Mouse (Mus musculus) stomach, embryonic 16.5 days (tissue): ENCODE results near the gene Med28. TPM values are rescaled to one million over a fixed set of nuclear protein-coding genes. Genes with fewer than 3 reads are reported as not detected.

Experiments
- ATAC-seq: fragments of 200-750 bp; cut with Nextera tagmentation; 2 replicates; pipeline ENCODE4 v1.8.0; 2017; ENCODE audit warnings: moderate number of reproducible peaks, moderate TSS enrichment; ENCODE audit not compliant: insufficient read depth, low FRiP score
- H3K27ac ChIP-seq: fragments of 300-500 bp; sonication (generic); 2 replicates; pipeline ENCODE4 v1.5.1; 2014; ENCODE audit warnings: low read length
- H3K27me3 ChIP-seq: fragments of 300-500 bp; sonication (generic); 2 replicates; pipeline ENCODE4 v1.6.1; 2014; ENCODE audit warnings: low read length, control low read depth, mixed read lengths; ENCODE audit not compliant: control insufficient read depth, insufficient read depth
- H3K36me3 ChIP-seq: fragments of 300-500 bp; sonication (generic); 2 replicates; pipeline ENCODE4 v1.6.1; 2014; ENCODE audit warnings: low read length; ENCODE audit not compliant: control insufficient read depth, insufficient read depth
- H3K4me1 ChIP-seq: fragments of 300-500 bp; sonication (generic); 2 replicates; pipeline ENCODE4 v1.6.1; 2014; ENCODE audit warnings: low read length, control low read depth, mixed read lengths; ENCODE audit not compliant: control insufficient read depth, insufficient read depth
- H3K4me2 ChIP-seq: fragments of 300-500 bp; sonication (generic); 2 replicates; pipeline ENCODE4 v1.6.1; 2014; ENCODE audit warnings: low read depth, low read length, mixed read lengths
- H3K4me3 ChIP-seq: fragments of 300-500 bp; sonication (generic); replicated peaks from 2 replicates; pipeline ENCODE4 v1.5.1; 2014; ENCODE audit warnings: mild to moderate bottlenecking, low read length
- H3K9ac ChIP-seq: fragments of 300-500 bp; sonication (generic); 2 replicates; pipeline ENCODE4 v1.6.1; 2014; ENCODE audit warnings: low read length
- H3K9me3 ChIP-seq: fragments of 300-500 bp; sonication (generic); replicated peaks from 2 replicates; pipeline ENCODE4 v1.6.1; 2016; ENCODE audit warnings: low read length, control low read depth; ENCODE audit not compliant: control insufficient read depth
- WGBS: fragments of 180-500 bp; shearing (Covaris S2); extraction: QIAGEN DNeasy Blood & Tissue Kit; methylation state at CpG from one replicate; pipeline ENCODE4 v1.1.7; 2014; 5-methylcytosine and 5-hydroxymethylcytosine counted together
- polyA plus RNA-seq: library from polyadenylated mRNA; unstranded; fragments of >200 nt; fragmentation: Nextera tagmentation; extraction: Ambion mirVana; gene quantifications from 2 replicates; pipeline ENCODE4 v1.2.1, GENCODE M21; 2015

Med28 gene
- 186 and 194 TPM in 2 replicates for polyA plus RNA-seq

DNA sequence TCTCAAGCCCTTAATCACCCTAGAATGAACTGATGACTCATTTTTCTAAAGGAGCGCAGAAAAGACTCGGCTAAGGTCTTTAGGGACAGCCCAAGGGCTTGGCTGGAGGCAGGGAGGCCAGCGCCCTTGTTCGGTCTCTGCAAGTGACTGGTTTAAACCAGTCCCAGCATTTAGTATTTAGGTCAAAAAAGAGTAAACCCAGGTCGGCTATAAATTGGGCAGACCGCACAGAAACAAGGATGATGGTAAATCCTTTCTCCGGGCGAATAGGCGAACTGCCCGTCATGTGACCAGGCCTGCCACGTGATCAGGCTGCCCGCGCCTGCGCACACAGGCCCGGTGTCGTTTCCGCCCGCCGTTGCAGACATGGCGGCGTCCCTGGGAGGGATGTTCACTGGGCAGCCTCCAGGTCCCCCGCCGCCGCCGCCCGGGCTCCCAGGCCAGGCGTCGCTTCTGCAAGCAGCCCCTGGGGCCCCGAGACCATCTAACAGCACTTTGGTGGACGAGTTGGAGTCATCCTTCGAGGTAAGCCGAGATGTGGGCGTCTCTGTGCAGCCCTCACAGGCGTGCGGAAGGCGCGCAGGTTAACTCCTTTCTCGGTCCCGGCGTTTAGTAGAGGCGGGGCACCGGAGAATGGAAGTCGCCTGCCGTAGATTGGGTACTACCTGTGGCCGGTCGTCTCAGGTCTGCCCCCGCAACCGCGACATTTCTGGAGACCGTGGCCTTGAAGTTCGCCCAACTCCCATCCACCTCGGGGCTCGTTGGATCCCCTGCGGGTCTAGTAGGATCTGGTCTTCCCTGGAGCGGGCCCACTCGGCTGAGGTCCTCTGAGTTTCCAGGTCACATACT lies at the start of gene Med28:
Med28 (plus strand) TSS at position 270 of the 849 bp plus-strand sequence.
- Histone ChIP-seq H3K9ac (peak within 1 kb of the TSS; percentile 95), H3K27me3 (no peaks in the 10 kb centered on the region), H3K4me3 (peak within 1 kb of the TSS; percentile 89), H3K4me2 (peak within 1 kb of the TSS; percentile 99), H3K27ac (no peak within 1 kb of the TSS), H3K36me3 (peaks cover 5% of the 10 kb centered on the region), H3K4me1 (peaks cover 15% of the 10 kb centered on the region), H3K9me3 (no peaks in the 10 kb centered on the region)
- peak; percentile 95 for ATAC-seq
- WGBS = 1% methylated on average over 56 of the region's 56 CpGs

DNA sequence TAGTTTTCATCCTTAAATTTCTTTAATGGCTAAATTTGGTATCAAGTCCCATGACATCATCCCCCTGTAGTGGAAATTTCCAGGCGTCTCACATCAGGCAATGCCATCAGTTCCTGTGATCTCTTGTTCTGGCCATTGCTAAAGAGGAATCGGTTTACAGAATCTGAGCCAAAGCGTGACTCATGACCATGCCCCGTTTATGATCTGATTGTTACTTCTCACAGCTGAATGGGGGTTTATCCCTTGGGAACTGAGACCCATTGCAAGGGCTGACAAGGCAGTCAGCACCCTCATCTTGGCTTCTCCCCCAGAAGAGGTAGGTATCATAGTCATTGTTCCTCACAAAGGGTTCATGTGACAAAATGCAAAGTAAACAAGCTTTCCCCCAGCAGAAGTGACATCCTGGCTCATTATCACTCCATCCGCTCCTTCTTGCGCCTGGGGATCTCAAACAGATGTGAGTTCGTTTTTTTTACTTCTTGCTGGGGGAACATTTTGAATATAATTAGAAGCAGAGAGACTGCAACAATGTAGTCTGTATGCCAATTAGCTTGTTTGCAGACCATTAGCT lies 47.1 kb upstream of the Med28 start:
- no peaks in the 10 kb centered on the region for H3K9me3 ChIP-seq
- H3K27ac ChIP-seq = no peak overlapping the region
- no peak overlapping the region for H3K4me3 ChIP-seq
- no peak overlapping the region for H3K4me2 ChIP-seq
- H3K4me1 ChIP-seq = no peaks in the 10 kb centered on the region
- no peaks in the 10 kb centered on the region for H3K36me3 ChIP-seq
- H3K9ac ChIP-seq = no peak overlapping the region
- 0 out of 2 replicates have a peak, but pooled peaks have one; percentile 7 for ATAC-seq
- 28% methylated on average over 7 of the region's 7 CpGs for WGBS
- no peaks in the 10 kb centered on the region for H3K27me3 ChIP-seq

DNA sequence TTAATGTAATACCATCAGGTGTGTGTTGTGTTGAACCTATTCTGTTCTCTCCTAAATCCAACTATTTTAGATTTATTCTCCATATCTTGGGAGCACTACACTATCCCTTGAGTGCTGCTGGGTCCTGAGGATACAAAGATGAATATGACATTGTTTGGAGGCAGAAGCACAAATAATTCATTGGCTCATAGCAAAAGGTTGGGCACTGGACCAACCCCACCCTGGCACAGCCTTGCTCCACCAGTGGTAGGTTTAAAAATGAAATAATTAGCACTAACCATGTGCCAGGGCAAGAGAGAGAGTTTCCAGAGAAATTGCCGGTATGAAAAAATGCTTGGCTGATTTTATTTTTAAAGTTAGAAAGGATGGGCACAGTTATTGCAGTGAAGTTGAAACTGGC lies 46.5 kb upstream of the Med28 start:
- Histone ChIP-seq H3K27ac (no peak overlapping the region), H3K4me1 (no peaks in the 10 kb centered on the region), H3K36me3 (no peaks in the 10 kb centered on the region), H3K4me3 (no peak overlapping the region), H3K9me3 (no peaks in the 10 kb centered on the region), H3K27me3 (no peaks in the 10 kb centered on the region), H3K4me2 (no peak overlapping the region), H3K9ac (no peak overlapping the region)
- ATAC-seq = no peak
- 84% methylated on average over 1 of the region's 1 CpGs for WGBS

DNA sequence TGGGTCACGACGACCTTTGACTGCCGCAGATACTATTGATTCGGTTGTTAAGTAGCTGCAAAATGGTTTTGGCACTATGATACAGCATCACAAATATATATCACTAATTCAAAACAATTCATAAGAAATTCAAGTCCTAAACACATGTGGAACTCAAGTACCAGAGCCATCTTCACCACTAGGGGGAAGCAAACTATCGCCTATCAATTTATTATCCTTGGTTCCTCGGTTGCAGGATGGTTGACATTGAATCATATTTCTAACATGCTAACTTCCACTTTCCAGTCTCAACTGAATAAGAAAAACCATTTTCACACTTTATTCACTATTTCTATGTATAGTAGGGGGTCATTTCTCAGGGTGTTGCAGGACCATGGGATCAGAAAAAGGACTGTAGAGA lies 45.8 kb upstream of the Med28 start:
- 28% methylated on average over 6 of the region's 6 CpGs for WGBS
- Histone ChIP-seq H3K4me1 (no peaks in the 10 kb centered on the region), H3K27ac (no peak overlapping the region), H3K27me3 (no peaks in the 10 kb centered on the region), H3K36me3 (no peaks in the 10 kb centered on the region), H3K9me3 (no peaks in the 10 kb centered on the region), H3K4me3 (no peak overlapping the region), H3K4me2 (no peak overlapping the region), H3K9ac (no peak overlapping the region)
- ATAC-seq = no peak

DNA sequence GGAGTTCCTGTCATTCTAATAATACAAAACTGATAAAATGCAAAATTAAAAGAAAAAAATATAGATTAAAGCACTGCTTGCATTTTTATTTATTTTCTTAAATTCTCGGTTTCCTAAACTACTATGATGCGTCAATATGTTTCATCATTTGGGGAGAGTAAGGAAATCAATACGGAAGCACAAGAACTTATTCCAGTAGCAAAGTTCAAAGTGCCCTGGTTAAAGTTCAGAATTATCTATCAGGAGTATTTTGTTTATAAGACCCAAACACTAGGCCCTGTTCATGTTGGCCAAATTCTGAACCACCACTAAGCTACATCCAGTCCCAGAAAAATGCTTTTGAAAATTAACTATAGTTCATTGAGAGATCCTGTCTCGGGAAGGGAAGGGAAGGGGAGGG lies 45.3 kb upstream of the Med28 start:
- no peaks in the 10 kb centered on the region for H3K36me3 ChIP-seq
- no peak overlapping the region for H3K9ac ChIP-seq
- no peak overlapping the region for H3K27ac ChIP-seq
- no peak overlapping the region for H3K4me3 ChIP-seq
- H3K27me3 ChIP-seq = no peaks in the 10 kb centered on the region
- no peaks in the 10 kb centered on the region for H3K9me3 ChIP-seq
- no peak overlapping the region for H3K4me2 ChIP-seq
- ATAC-seq = no peak
- WGBS = 67% methylated on average over 3 of the region's 4 CpGs
- no peaks in the 10 kb centered on the region for H3K4me1 ChIP-seq

DNA sequence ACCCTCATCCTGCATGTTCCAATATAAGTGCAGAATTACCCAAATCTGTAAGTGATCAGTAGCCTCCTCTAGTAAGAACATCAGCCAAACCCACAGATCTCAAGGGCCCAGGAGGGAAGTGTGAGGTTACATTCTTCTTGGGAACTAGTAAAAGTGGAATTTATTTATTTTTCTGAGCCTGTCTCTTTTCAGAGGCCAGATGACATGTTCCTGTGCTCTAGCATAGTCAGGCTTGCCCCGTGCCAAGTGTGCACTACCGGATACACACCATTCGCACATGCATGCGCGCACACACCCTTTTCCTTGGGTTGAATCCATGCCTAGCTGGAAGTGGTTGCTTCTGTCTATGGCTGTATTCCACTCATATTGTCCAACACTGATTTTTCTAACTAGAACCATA lies 44.3 kb upstream of the Med28 start:
- ATAC-seq = no peak
- 84% methylated on average over 5 of the region's 5 CpGs for WGBS
- Histone ChIP-seq H3K4me2 (no peak overlapping the region), H3K9ac (no peak overlapping the region), H3K9me3 (no peaks in the 10 kb centered on the region), H3K4me1 (no peaks in the 10 kb centered on the region), H3K4me3 (no peak overlapping the region), H3K36me3 (no peaks in the 10 kb centered on the region), H3K27ac (no peak overlapping the region), H3K27me3 (no peaks in the 10 kb centered on the region)

DNA sequence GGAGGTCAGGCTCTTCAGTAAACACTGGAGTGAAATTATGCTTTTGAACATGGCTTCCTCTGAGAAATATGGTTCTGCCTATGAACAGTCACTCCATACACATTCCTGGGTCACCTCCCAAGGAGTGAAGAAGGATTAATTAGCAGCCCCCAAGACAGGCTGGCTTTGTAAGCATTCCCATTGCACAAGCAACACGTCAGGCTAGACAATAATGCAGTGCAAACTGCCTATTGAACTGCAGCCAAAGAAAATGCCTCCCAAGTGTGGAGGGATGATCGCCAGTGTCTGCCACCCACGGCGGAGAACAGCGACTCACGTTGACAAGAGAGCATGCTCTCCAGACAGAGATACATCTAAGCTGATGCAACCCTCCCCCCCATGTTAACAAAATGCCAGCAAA lies 43.7 kb upstream of the Med28 start:
- H3K4me2 ChIP-seq = no peak overlapping the region
- H3K27ac ChIP-seq = no peak overlapping the region
- H3K4me1 ChIP-seq = no peaks in the 10 kb centered on the region
- WGBS = 32% methylated on average over 6 of the region's 6 CpGs
- H3K27me3 ChIP-seq = no peaks in the 10 kb centered on the region
- H3K9ac ChIP-seq = no peak overlapping the region
- H3K4me3 ChIP-seq = no peak overlapping the region
- no peak for ATAC-seq
- no peaks in the 10 kb centered on the region for H3K9me3 ChIP-seq
- no peaks in the 10 kb centered on the region for H3K36me3 ChIP-seq

DNA sequence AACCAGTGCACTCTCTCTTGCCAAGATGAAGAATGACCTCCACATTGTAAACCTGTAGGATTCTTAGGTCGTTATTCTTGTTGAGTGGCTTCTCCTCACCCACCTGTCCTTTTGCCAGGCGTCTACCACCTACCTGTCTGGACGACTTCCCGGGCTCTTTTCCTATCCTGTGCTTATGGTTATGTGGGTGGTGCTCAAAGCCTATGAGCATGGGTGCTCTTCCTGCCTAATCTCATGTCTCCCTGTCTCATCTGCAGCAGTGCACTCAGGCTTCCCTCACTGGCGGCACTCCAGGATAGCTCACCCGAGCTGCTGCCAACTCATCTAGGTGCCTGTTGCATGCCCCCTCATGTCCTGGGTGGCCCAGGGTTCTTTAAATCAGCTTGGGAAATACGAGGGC lies 42.4 kb upstream of the Med28 start:
- Histone ChIP-seq H3K9ac (no peak overlapping the region), H3K9me3 (no peaks in the 10 kb centered on the region), H3K4me3 (no peak overlapping the region), H3K4me2 (no peak overlapping the region), H3K36me3 (no peaks in the 10 kb centered on the region), H3K27me3 (no peaks in the 10 kb centered on the region), H3K27ac (no peak overlapping the region), H3K4me1 (no peaks in the 10 kb centered on the region)
- 75% methylated on average over 7 of the region's 7 CpGs for WGBS
- ATAC-seq = no peak

DNA sequence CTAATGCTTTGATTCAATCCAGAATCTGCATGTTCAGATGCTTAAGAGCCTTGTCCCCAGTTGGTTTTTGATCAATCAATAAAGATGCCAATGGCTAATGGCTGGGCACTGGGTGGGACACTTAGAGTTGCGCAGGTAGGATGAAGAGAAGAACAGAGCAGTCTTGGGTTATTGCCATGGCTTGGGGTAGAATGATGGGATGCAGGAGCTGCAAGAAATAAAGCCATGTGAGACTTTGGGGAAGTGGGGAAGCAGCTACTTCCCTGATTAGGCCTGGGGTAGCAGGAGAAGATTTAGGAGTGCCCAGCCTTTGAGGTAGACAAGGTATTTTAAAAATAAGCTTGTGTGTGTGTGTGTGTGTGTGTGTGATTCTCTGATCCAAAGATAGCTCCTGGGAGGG lies 40.0 kb upstream of the Med28 start:
- Histone ChIP-seq H3K36me3 (no peaks in the 10 kb centered on the region), H3K9ac (no peak overlapping the region), H3K4me2 (no peak overlapping the region), H3K27ac (no peak overlapping the region), H3K9me3 (no peaks in the 10 kb centered on the region), H3K4me3 (no peak overlapping the region), H3K4me1 (no peaks in the 10 kb centered on the region), H3K27me3 (no peaks in the 10 kb centered on the region)
- ATAC-seq = no peak
- 81% methylated on average over 1 of the region's 1 CpGs for WGBS
